Mouse (Mus musculus): ENCODE data around the gene Smarcal1. TPM values are rescaled to one million over a fixed set of nuclear protein-coding genes. Genes with fewer than 3 reads are reported as not detected.

The Smarcal1 gene
- polyA plus RNA-seq, 1 experiment: 44.8 TPM

DNA sequence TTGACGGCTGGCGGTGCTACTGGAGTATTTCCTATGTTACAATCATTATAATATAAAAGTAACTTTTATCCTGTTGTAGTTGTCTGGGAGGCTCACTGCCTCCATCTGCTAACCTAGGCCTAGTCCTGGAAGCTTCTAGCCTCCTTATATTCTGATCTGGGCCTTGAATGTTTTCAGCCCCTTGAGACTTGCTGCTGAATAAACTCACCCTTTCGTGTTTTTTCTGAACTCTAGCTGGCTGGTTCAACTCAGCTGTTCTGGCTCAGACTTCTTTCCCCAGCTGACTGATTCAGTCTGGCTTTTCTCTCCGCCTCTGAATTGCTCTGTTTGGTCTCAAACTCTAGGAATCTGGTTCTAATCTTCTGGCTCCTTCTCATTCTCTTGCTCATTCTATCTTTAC, 855 bp downstream of the Smarcal1 start:
- Histone ChIP-seq H3K4me1 (ENCODE audit: control insufficient read depth, insufficient read depth, low read length) (no peaks in the 10 kb centered on the region), H3K27me3 (ENCODE audit: control insufficient read depth, insufficient read depth, low read length, poor library complexity, severe bottlenecking) (no peaks in the 10 kb centered on the region), H3K9ac (ENCODE audit: low read depth, poor library complexity, severe bottlenecking) (peak overlapping the region; percentile 43), H3K27ac (ENCODE audit: insufficient read depth, low read length) (no peak overlapping the region), H3K36me3 (ENCODE audit: control insufficient read depth, insufficient read depth, low read length, poor library complexity, severe bottlenecking) (peaks cover 17% of the 10 kb centered on the region), H3K9me3 (replicated peaks; ENCODE audit: control insufficient read depth, insufficient read depth, low read length, poor library complexity, severe bottlenecking) (no peaks in the 10 kb centered on the region), H3K4me3 (ENCODE audit: low read depth, low read length) (peak overlapping the region; percentile 37; the same call in 1 of the 2 replicates)
- TF ChIP-seq POLR2A (IDR thresholded peaks at IDR 0.05; ENCODE audit: insufficient read depth, low read length): no peak
- TF ChIP-seq EP300 (IDR thresholded peaks at IDR 0.05; ENCODE audit: insufficient read depth, low read depth, low read length): no peak
- TF ChIP-seq CTCF (IDR thresholded peaks at IDR 0.05; ENCODE audit: low read depth, low read length): no peak

DNA sequence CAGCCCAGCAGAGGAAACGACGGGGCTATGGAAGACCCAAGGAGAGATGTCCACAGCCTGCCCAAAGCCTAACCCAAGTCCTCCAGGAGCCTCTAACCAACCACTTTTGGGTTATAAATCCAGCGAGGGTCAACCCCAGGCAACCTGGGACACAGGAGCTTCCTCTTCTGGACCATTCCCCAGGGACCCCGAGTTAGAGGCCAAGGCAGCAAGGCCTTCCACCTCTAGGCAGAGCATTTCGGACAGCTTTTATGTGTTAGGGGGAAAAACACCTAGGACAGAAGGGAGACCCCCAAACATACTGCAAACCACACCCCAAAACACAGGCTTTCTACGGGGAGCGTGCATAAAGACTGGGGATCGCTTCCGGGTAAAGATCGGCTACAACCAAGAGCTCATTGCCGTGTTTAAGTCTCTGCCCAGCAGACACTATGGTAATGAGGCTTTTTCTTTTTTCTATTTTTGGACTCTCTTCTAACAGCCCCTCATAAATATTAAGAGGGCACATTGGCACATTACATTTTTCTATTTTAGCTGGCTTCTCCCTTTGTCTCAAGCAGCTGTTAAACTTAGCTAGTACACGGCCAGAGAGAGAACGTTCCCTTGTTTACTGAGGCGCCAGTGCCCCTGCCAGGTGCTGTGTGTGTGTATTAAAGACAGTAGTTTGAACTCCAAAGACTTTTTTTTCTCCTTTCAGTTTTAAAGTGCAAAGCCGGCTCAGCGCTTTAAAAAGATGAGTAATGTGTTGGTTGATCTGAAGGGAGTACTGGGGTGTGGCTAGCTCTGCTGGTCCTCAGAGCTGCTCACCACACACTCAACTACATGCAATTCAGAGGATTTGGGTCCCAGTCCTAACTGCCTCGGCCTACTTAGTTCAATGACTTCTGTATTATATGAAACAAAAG, 3.2 kb downstream of the Smarcal1 start:
- Histone ChIP-seq H3K9me3 (replicated peaks; ENCODE audit: control insufficient read depth, insufficient read depth, low read length, poor library complexity, severe bottlenecking) (no peaks in the 10 kb centered on the region), H3K27ac (ENCODE audit: insufficient read depth, low read length) (no peak overlapping the region), H3K4me1 (ENCODE audit: control insufficient read depth, insufficient read depth, low read length) (no peaks in the 10 kb centered on the region), H3K4me3 (ENCODE audit: low read depth, low read length) (no peak overlapping the region), H3K36me3 (ENCODE audit: control insufficient read depth, insufficient read depth, low read length, poor library complexity, severe bottlenecking) (peaks cover 17% of the 10 kb centered on the region), H3K9ac (ENCODE audit: low read depth, poor library complexity, severe bottlenecking) (no peak overlapping the region), H3K27me3 (ENCODE audit: control insufficient read depth, insufficient read depth, low read length, poor library complexity, severe bottlenecking) (no peaks in the 10 kb centered on the region)
- TF ChIP-seq POLR2A (IDR thresholded peaks at IDR 0.05; ENCODE audit: insufficient read depth, low read length) (no peak), EP300 (IDR thresholded peaks at IDR 0.05; ENCODE audit: insufficient read depth, low read depth, low read length) (no peak), CTCF (IDR thresholded peaks at IDR 0.05; ENCODE audit: low read depth, low read length) (no peak)

DNA sequence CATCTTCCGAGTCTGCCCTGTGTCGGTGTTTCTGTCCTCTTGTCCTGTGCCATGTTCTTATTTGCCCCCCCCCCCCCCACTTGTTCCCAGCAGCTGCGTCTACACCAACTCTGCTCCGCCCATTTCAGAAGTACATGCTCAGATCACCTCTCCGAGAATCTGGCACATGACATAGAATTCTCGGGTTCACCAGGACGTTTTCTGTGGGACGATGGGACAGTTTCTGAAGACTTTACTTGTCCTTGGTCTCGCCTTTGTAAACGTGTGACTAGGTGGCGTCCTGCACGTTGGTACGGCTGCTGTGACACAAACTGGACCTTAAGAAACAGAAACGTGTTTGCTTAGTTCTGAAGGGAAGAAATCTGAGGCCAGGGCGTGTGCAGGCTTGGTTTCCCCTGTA, 4.5 kb downstream of the Smarcal1 start:
- no peak overlapping the region for H3K4me3 ChIP-seq (ENCODE audit: low read depth, low read length)
- H3K27me3 ChIP-seq (ENCODE audit: control insufficient read depth, insufficient read depth, low read length, poor library complexity, severe bottlenecking): no peaks in the 10 kb centered on the region
- TF ChIP-seq EP300 (IDR thresholded peaks at IDR 0.05; ENCODE audit: insufficient read depth, low read depth, low read length) (no peak), CTCF (IDR thresholded peaks at IDR 0.05; ENCODE audit: low read depth, low read length) (no peak), POLR2A (IDR thresholded peaks at IDR 0.05; ENCODE audit: insufficient read depth, low read length) (no peak)
- peaks cover 23% of the 10 kb centered on the region for H3K36me3 ChIP-seq (ENCODE audit: control insufficient read depth, insufficient read depth, low read length, poor library complexity, severe bottlenecking)
- H3K9me3 ChIP-seq (replicated peaks; ENCODE audit: control insufficient read depth, insufficient read depth, low read length, poor library complexity, severe bottlenecking): no peaks in the 10 kb centered on the region
- no peaks in the 10 kb centered on the region for H3K4me1 ChIP-seq (ENCODE audit: control insufficient read depth, insufficient read depth, low read length)
- no peak overlapping the region for H3K9ac ChIP-seq (ENCODE audit: low read depth, poor library complexity, severe bottlenecking)
- no peak overlapping the region for H3K27ac ChIP-seq (ENCODE audit: insufficient read depth, low read length)

DNA sequence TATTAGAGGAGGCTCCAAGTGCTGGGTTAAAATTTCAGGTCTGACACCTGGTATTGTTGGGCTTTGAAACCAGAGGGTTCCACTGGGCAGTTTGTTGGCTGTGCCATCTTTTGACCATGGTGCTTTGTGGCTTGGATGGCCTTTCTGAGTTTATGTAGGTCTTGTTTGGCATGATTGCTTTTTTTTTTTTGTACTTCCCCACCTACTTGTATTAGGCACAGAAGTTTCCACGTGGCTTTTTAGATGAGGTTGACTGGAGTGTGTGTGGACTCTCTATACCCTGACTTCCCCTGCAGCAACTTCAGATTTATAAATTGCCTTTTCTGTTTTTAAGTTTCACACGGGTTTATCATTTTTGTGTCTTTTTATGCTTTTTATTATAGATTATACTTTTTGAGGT, 5.7 kb downstream of the Smarcal1 start:
- peaks cover 23% of the 10 kb centered on the region for H3K36me3 ChIP-seq (ENCODE audit: control insufficient read depth, insufficient read depth, low read length, poor library complexity, severe bottlenecking)
- no peak overlapping the region for H3K27ac ChIP-seq (ENCODE audit: insufficient read depth, low read length)
- H3K9me3 ChIP-seq (replicated peaks; ENCODE audit: control insufficient read depth, insufficient read depth, low read length, poor library complexity, severe bottlenecking): no peaks in the 10 kb centered on the region
- H3K4me3 ChIP-seq (ENCODE audit: low read depth, low read length): no peak overlapping the region
- TF ChIP-seq POLR2A (IDR thresholded peaks at IDR 0.05; ENCODE audit: insufficient read depth, low read length) (no peak), CTCF (IDR thresholded peaks at IDR 0.05; ENCODE audit: low read depth, low read length) (no peak), EP300 (IDR thresholded peaks at IDR 0.05; ENCODE audit: insufficient read depth, low read depth, low read length) (no peak)
- H3K27me3 ChIP-seq (ENCODE audit: control insufficient read depth, insufficient read depth, low read length, poor library complexity, severe bottlenecking): no peaks in the 10 kb centered on the region
- H3K9ac ChIP-seq (ENCODE audit: low read depth, poor library complexity, severe bottlenecking): no peak overlapping the region
- H3K4me1 ChIP-seq (ENCODE audit: control insufficient read depth, insufficient read depth, low read length): no peaks in the 10 kb centered on the region

DNA sequence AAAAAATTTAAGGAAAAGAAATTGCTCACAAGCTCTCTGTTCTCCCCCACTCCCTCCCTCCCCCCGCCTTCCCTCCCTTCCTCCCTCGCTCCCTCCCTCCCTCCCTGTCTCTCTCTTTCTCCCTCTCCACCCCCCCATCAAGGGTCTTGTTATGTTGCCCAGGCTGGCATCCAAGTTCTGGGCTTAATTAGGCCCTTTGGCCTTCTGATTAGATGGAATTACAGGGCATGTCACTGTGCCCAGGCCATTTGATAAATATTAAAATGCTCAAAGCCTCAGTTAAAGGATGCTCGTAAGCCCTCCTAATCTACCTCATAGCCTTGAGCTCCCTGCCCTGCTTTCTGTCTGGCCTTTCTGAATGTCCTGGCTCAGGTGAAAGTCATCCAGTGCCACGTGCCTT, 7.6 kb downstream of the Smarcal1 start:
- H3K9me3 ChIP-seq (replicated peaks; ENCODE audit: control insufficient read depth, insufficient read depth, low read length, poor library complexity, severe bottlenecking): no peaks in the 10 kb centered on the region
- no peak overlapping the region for H3K9ac ChIP-seq (ENCODE audit: low read depth, poor library complexity, severe bottlenecking)
- no peak overlapping the region for H3K27ac ChIP-seq (ENCODE audit: insufficient read depth, low read length)
- H3K27me3 ChIP-seq (ENCODE audit: control insufficient read depth, insufficient read depth, low read length, poor library complexity, severe bottlenecking): no peaks in the 10 kb centered on the region
- H3K4me1 ChIP-seq (ENCODE audit: control insufficient read depth, insufficient read depth, low read length): no peaks in the 10 kb centered on the region
- TF ChIP-seq POLR2A (IDR thresholded peaks at IDR 0.05; ENCODE audit: insufficient read depth, low read length) (no peak), CTCF (IDR thresholded peaks at IDR 0.05; ENCODE audit: low read depth, low read length) (no peak), EP300 (IDR thresholded peaks at IDR 0.05; ENCODE audit: insufficient read depth, low read depth, low read length) (no peak)
- H3K4me3 ChIP-seq (ENCODE audit: low read depth, low read length): no peak overlapping the region
- H3K36me3 ChIP-seq (ENCODE audit: control insufficient read depth, insufficient read depth, low read length, poor library complexity, severe bottlenecking): peaks cover 23% of the 10 kb centered on the region

DNA sequence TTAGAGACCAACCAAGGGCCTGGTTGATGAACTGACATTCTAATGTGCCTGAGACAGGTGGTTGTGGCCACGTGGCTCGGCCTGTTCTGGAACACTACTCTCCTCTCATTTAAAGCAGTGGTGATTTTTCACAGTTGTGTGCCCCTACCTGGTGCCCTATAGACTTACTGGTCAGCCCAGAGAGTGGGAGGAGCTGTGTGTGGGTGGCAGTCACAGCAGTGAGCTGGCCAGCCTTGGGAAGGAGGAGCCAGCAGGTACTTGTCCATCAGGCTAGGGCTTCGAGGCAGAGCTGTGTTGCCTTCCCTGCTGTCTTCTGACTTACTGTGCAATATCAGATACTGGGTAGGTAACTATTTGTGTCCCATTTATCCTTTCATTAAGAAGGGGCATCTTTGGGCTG, 9.3 kb downstream of the Smarcal1 start:
- Histone ChIP-seq H3K9ac (ENCODE audit: low read depth, poor library complexity, severe bottlenecking) (no peak overlapping the region), H3K4me1 (ENCODE audit: control insufficient read depth, insufficient read depth, low read length) (no peaks in the 10 kb centered on the region), H3K27ac (ENCODE audit: insufficient read depth, low read length) (no peak overlapping the region), H3K36me3 (ENCODE audit: control insufficient read depth, insufficient read depth, low read length, poor library complexity, severe bottlenecking) (peaks cover 9% of the 10 kb centered on the region), H3K27me3 (ENCODE audit: control insufficient read depth, insufficient read depth, low read length, poor library complexity, severe bottlenecking) (no peaks in the 10 kb centered on the region), H3K4me3 (ENCODE audit: low read depth, low read length) (no peak overlapping the region), H3K9me3 (replicated peaks; ENCODE audit: control insufficient read depth, insufficient read depth, low read length, poor library complexity, severe bottlenecking) (no peaks in the 10 kb centered on the region)
- no peak for TF ChIP-seq CTCF (IDR thresholded peaks at IDR 0.05; ENCODE audit: low read depth, low read length)
- TF ChIP-seq POLR2A (IDR thresholded peaks at IDR 0.05; ENCODE audit: insufficient read depth, low read length): no peak
- no peak for TF ChIP-seq EP300 (IDR thresholded peaks at IDR 0.05; ENCODE audit: insufficient read depth, low read depth, low read length)

Measured in ES-Bruce4 (cell line).